21 mouse cellular contexts compared by ENCODE assay signal in genomic region chr7:118801791-118802190, GRCm38 (mm10). TPM values are rescaled to one million over a fixed set of nuclear protein-coding genes. Genes with fewer than 3 reads are reported as not detected.
DNase-seq lines count a peak whose midpoint lies in the region; TF ChIP-seq lines count a peak whose summit lies in the region.
"Had no signal": no experiment of that assay in that cellular context is flagged by ENCODE, and none has a peak within 500 bp of the region (broad histone marks: within the 10 kb centered on the region; RNA-seq: fewer than 3 reads in every experiment).

No protein-coding gene starts in this region.

- H3K79me2 ChIP-seq in heart, adult 2 months (replicated peaks; ENCODE audit: control insufficient read depth, insufficient read depth, low read length), result no peaks in the 10 kb centered on the region

- 46% methylated on average over 3 of the region's 3 CpGs for WGBS in heart, adult 2 months

- no peak for TF ChIP-seq POLR2A in heart, adult 2 months (IDR thresholded peaks at IDR 0.05; ENCODE audit: insufficient read depth, low read depth, low read length)

- H3K4me3 ChIP-seq in heart, adult 2 months, result no peak overlapping the region
- H3K4me3 ChIP-seq: embryonic facial prominence, embryonic 12.5 days; forebrain, embryonic 12.5 days; heart, embryonic 13.5 days; limb, embryonic 13.5 days; liver, embryonic 12.5 days; megakaryocyte, embryonic 14.5 days; midbrain, embryonic 13.5 days had no signal

- TF ChIP-seq EP300 in heart, adult 2 months (IDR thresholded peaks at IDR 0.05; ENCODE audit: insufficient read depth, low read depth, low read length), result no peak

- TF ChIP-seq CTCF in heart, adult 2 months (IDR thresholded peaks at IDR 0.05), result no peak

- H3K9ac ChIP-seq in heart, adult 2 months (ENCODE audit: low read depth, low read length), result no peak overlapping the region
- H3K9ac ChIP-seq: embryonic facial prominence, embryonic 12.5 days; forebrain, embryonic 12.5 days; heart, embryonic 13.5 days; hindbrain, embryonic 14.5 days; limb, embryonic 13.5 days; liver, embryonic 12.5 days; midbrain, embryonic 13.5 days had no signal

- intact Hi-C loops in heart, postnatal 14 days (cut with DNase I), result no loop called here
- intact Hi-C loops in heart, adult 2 months (cut with DNase I), result no loop called here

- H3K27ac ChIP-seq in heart, adult 2 months, result no peak overlapping the region
- H3K27ac ChIP-seq: embryonic facial prominence, embryonic 12.5 days; forebrain, embryonic 12.5 days; heart, embryonic 13.5 days; hindbrain, embryonic 14.5 days; kidney, postnatal 0 days; limb, embryonic 13.5 days; liver, embryonic 12.5 days; midbrain, embryonic 13.5 days had no signal

- H3K27me3 ChIP-seq in heart, adult 2 months (ENCODE audit: control insufficient read depth, insufficient read depth, low read length), result no peaks in the 10 kb centered on the region
- H3K27me3 ChIP-seq: embryonic facial prominence, embryonic 12.5 days; forebrain, embryonic 12.5 days; heart, embryonic 13.5 days; limb, embryonic 13.5 days; liver, embryonic 12.5 days; megakaryocyte, embryonic 14.5 days; midbrain, embryonic 13.5 days had no signal

- DNase-seq in adrenal gland, postnatal 10 days, result peak; percentile 35
- no peak for DNase-seq in adrenal gland, adult 18-20 months (ENCODE audit: low spot score in 2 of 2)
- peak; percentile 27 to 43 for DNase-seq in heart, postnatal 14 days
- no peak for DNase-seq in heart, adult 2 months
- DNase-seq in kidney, postnatal 36 days, result peak; percentile 33 to 70
- no peak for DNase-seq in kidney, adult 11 months
- DNase-seq in right cerebral cortex, postnatal 14 days, result peak; percentile 34
- DNase-seq in right cerebral cortex, postnatal 25 days, result no peak
- DNase-seq: cerebellum, adult 11-12 months; lung, adult 2 months; thymus, adult 18-20 months; thymus, postnatal 36 days had no signal

- H3K4me1 ChIP-seq in heart, adult 2 months (ENCODE audit: control insufficient read depth, insufficient read depth, low read length), result peaks cover 5% of the 10 kb centered on the region
- H3K4me1 ChIP-seq: embryonic facial prominence, embryonic 12.5 days; limb, embryonic 13.5 days had no signal

- no peaks in the 10 kb centered on the region; the same call in 1 of the 2 replicates for H3K36me3 ChIP-seq in heart, adult 2 months (ENCODE audit: control insufficient read depth, insufficient read depth, low read length)

RNA-seq across cellular contexts. Expression of gene Iqck, which starts 53.8 kb away (rescaled TPM):
- total RNA-seq in adrenal gland, postnatal 10 days (2021), result 10 to 100 TPM in 1 of 2 experiments, 1 to 10 TPM in 1; 9.1 to 11.9 TPM
- 10 to 100 TPM; 12.1 to 33.9 TPM for total RNA-seq in adrenal gland, adult 18-20 months (2021)
- total RNA-seq in heart, postnatal 14 days (2021), result under 1 TPM; 0.27 to 0.60 TPM
- total RNA-seq in heart, adult 2 months (2021), result under 1 TPM; 0.29 to 0.32 TPM
- 0.70 and 0.88 TPM in 2 replicates for polyA plus RNA-seq in heart, adult 2 months (2012; rRNA removed)

RNA-seq across cellular contexts. Expression of gene Knop1, which starts 54.3 kb away (rescaled TPM):
- total RNA-seq in adrenal gland, postnatal 10 days (2021), result 10 to 100 TPM; 50.7 to 54.5 TPM
- 10 to 100 TPM; 45.1 to 78.7 TPM for total RNA-seq in adrenal gland, adult 18-20 months (2021)
- total RNA-seq in heart, postnatal 14 days (2021), result 10 to 100 TPM; 16.9 to 18.4 TPM
- total RNA-seq in heart, adult 2 months (2021), result 10 to 100 TPM; 13.7 to 14.0 TPM
- polyA plus RNA-seq in heart, adult 2 months (2012; rRNA removed), result 5.3 and 9.8 TPM in 2 replicates

Comparison
In these comparisons a context has a peak if more than half of its experiments do, and no peak if none do; other contexts are left out.
1. DNase-seq: peak in adrenal gland, postnatal 10 days (single experiment), heart, postnatal 14 days (2 of 2), kidney, postnatal 36 days (2 of 2) and right cerebral cortex, postnatal 14 days (single experiment); none in adrenal gland, adult 18-20 months (0 of 2), heart, adult 2 months (0 of 2), kidney, adult 11 months (single experiment) and right cerebral cortex, postnatal 25 days (single experiment).
2. RNA of gene Iqck, which starts 53.8 kb away (total RNA-seq): 12.1 to 33.9 TPM in adrenal gland, adult 18-20 months and 9.1 to 11.9 TPM in adrenal gland, postnatal 10 days; 0.27 to 0.60 TPM in heart, postnatal 14 days and 0.29 to 0.32 TPM in heart, adult 2 months; every median in the first group is over 4 times any median in the second.